Mouse (Mus musculus): Measurements from ENCODE around the gene Washc3.

GRCm38 (mm10) chr10:88225421-88225820 lies 24.5 kb downstream of the Washc3 start:
- TF ChIP-seq CTCF (IDR thresholded peaks at IDR 0.05; ENCODE audit: low read depth, low read length) (no peak), POLR2A (IDR thresholded peaks at IDR 0.05; ENCODE audit: borderline replicate concordance, low read depth, low read length) (no peak)

Measured in bone marrow macrophage, adult 2 months (primary cell).